Mouse (Mus musculus): ENCODE measurements around the gene Loxl4. TPM values are rescaled to one million over a fixed set of nuclear protein-coding genes. Genes with fewer than 3 reads are reported as not detected.

Loxl4 gene
- polyA plus RNA-seq (2014; fragmentation: Illumina TruSeq; extraction: RNeasy Lipid Tissue Mini Kit (QIAGEN cat#74804); ENCODE audit: low read depth, low replicate concordance): 0.25 TPM

DNA sequence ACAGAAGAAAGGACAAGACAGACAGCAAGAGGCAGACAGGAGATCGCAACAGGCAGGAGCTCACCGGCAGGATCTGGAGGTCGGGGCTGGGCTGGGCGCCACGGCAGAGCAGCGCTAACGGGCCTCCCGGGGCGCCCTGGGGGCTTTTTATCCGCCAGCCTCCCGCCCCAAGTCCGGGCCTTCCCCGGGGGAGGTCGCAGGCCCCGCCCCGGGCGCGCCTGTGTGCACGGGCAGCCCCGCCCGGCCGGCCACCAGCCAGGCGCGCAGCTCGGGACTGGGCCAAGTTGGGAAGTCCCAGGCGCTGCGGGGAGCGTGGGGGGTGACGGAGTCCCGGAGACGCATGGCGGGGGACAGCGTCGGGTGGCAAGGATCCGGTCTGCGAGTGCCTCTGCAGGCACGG is at the start of gene Loxl4:
Gene Loxl4 (minus strand): TSS at position 160 of the 400 bp plus-strand sequence.

Other genes starting within 250 kb of the Loxl4 start
- gene Crtac1, start 181.0 kb downstream of the Loxl4 start, polyA plus RNA-seq (2014; fragmentation: Illumina TruSeq; extraction: RNeasy Lipid Tissue Mini Kit (QIAGEN cat#74804); ENCODE audit: low read depth, low replicate concordance): not detected
- gene R3hcc1l, start 94.1 kb downstream of the Loxl4 start, polyA plus RNA-seq (2014; fragmentation: Illumina TruSeq; extraction: RNeasy Lipid Tissue Mini Kit (QIAGEN cat#74804); ENCODE audit: low read depth, low replicate concordance): 31.3 TPM
- gene Pyroxd2, start 140.0 kb upstream of the Loxl4 start, polyA plus RNA-seq (2014; fragmentation: Illumina TruSeq; extraction: RNeasy Lipid Tissue Mini Kit (QIAGEN cat#74804); ENCODE audit: low read depth, low replicate concordance): 3.6 TPM
- 1.1 TPM for gene Hps1, start 167.2 kb upstream of the Loxl4 start, polyA plus RNA-seq (2014; fragmentation: Illumina TruSeq; extraction: RNeasy Lipid Tissue Mini Kit (QIAGEN cat#74804); ENCODE audit: low read depth, low replicate concordance)